Mouse (Mus musculus): ENCODE results near the gene Myocos.

DNA sequence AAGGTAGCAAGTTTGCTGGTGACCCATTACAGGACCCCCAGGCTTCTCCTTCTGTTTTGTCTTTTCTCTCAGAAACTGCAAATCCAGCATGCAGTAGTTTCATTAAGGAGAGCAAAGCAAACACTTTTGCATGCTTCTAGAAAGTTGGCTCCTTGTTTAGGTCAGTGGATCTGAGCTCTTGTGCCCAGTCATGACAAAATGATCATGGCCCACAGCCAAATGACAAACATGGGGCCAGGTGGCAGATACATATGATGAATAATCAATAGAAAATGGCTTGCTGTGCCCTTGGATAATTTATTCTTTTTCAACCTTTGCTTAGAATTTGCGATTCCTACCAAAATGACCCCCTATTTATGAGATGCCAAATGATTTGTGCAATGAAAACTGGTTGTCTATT lies 18.2 kb downstream of the Myocos start:
- TF ChIP-seq CTCF (IDR thresholded peaks at IDR 0.05; ENCODE audit: low read depth, low read length) = no peak
- no peak for TF ChIP-seq GATA2 (IDR thresholded peaks at IDR 0.05; ENCODE audit: borderline replicate concordance, low read depth, low read length)
- TF ChIP-seq TAL1 (conservative IDR thresholded peaks at IDR 0.05; ENCODE audit: low read depth, low read length) = no peak
